Mouse (Mus musculus): ENCODE data around the gene Mfsd4b1. TPM values are rescaled to one million over a fixed set of nuclear protein-coding genes. Genes with fewer than 3 reads are reported as not detected.

Gene Mfsd4b1
- polyA plus RNA-seq, 1 experiment from 2014 or later = 0.69 TPM

GRCm38 (mm10) chr10:40029610-40030009 is 4.5 kb upstream of the Mfsd4b1 start:
- H3K4me1 ChIP-seq (ENCODE audit: insufficient read depth, low read depth, low read length) = no peaks in the 10 kb centered on the region
- no peak overlapping the region for H3K27ac ChIP-seq (ENCODE audit: low read length)
- H3K4me3 ChIP-seq (ENCODE audit: low read depth, low read length) = no peak overlapping the region
- no peak for DNase-seq (ENCODE audit: low spot score)
- ATAC-seq = no peak
- 63% methylated on average over 2 of the region's 2 CpGs for WGBS
- H3K36me3 ChIP-seq (ENCODE audit: insufficient read depth, low read length) = no peaks in the 10 kb centered on the region
- H3K9ac ChIP-seq (replicated peaks; ENCODE audit: low read depth) = no peak overlapping the region
- no peaks in the 10 kb centered on the region for H3K27me3 ChIP-seq (replicated peaks; ENCODE audit: insufficient read depth, low read length)
- TF ChIP-seq EP300 (IDR thresholded peaks at IDR 0.05) (no peak), CTCF (IDR thresholded peaks at IDR 0.05) (no peak)
- H3K4me2 ChIP-seq (replicated peaks; ENCODE audit: low read depth, low read length) = no peak overlapping the region
- H3K9me3 ChIP-seq (ENCODE audit: low read length) = no peaks in the 10 kb centered on the region

GRCm38 (mm10) chr10:40028091-40028490 is 3.0 kb upstream of the Mfsd4b1 start:
- WGBS = 52% methylated on average over 8 of the region's 8 CpGs
- DNase-seq (ENCODE audit: low spot score) (no peak), ATAC-seq (no peak)
- no peak for TF ChIP-seq CTCF (IDR thresholded peaks at IDR 0.05)
- TF ChIP-seq EP300 (IDR thresholded peaks at IDR 0.05) = no peak
- no peak overlapping the region for H3K4me2 ChIP-seq (replicated peaks; ENCODE audit: low read depth, low read length)
- H3K36me3 ChIP-seq (ENCODE audit: insufficient read depth, low read length) = no peaks in the 10 kb centered on the region
- H3K9ac ChIP-seq (replicated peaks; ENCODE audit: low read depth) = no peak overlapping the region
- H3K27ac ChIP-seq (ENCODE audit: low read length) = no peak overlapping the region
- H3K9me3 ChIP-seq (ENCODE audit: low read length) = no peaks in the 10 kb centered on the region
- no peaks in the 10 kb centered on the region for H3K4me1 ChIP-seq (ENCODE audit: insufficient read depth, low read depth, low read length)
- no peak overlapping the region for H3K4me3 ChIP-seq (ENCODE audit: low read depth, low read length)
- no peaks in the 10 kb centered on the region for H3K27me3 ChIP-seq (replicated peaks; ENCODE audit: insufficient read depth, low read length)

GRCm38 (mm10) chr10:40026546-40026945 is 1.5 kb upstream of the Mfsd4b1 start:
- Histone ChIP-seq H3K27ac (ENCODE audit: low read length) (no peak overlapping the region), H3K9me3 (ENCODE audit: low read length) (no peaks in the 10 kb centered on the region), H3K4me2 (replicated peaks; ENCODE audit: low read depth, low read length) (no peak overlapping the region), H3K27me3 (replicated peaks; ENCODE audit: insufficient read depth, low read length) (no peaks in the 10 kb centered on the region), H3K9ac (replicated peaks; ENCODE audit: low read depth) (no peak overlapping the region), H3K4me3 (ENCODE audit: low read depth, low read length) (no peak overlapping the region), H3K36me3 (ENCODE audit: insufficient read depth, low read length) (no peaks in the 10 kb centered on the region), H3K4me1 (ENCODE audit: insufficient read depth, low read depth, low read length) (no peaks in the 10 kb centered on the region)
- TF ChIP-seq CTCF (IDR thresholded peaks at IDR 0.05) = no peak
- TF ChIP-seq EP300 (IDR thresholded peaks at IDR 0.05) = no peak
- 89% methylated on average over 5 of the region's 5 CpGs for WGBS
- no peak for ATAC-seq
- DNase-seq (ENCODE audit: low spot score) = no peak

- no peak for ATAC-seq
- H3K9ac ChIP-seq (replicated peaks; ENCODE audit: low read depth) = no peak overlapping the region
- 59% methylated on average over 8 of the region's 8 CpGs for WGBS
- DNase-seq (ENCODE audit: low spot score) = no peak
- H3K4me3 ChIP-seq (ENCODE audit: low read depth, low read length) = no peak overlapping the region
- H3K36me3 ChIP-seq (ENCODE audit: insufficient read depth, low read length) = no peaks in the 10 kb centered on the region
- TF ChIP-seq EP300 (IDR thresholded peaks at IDR 0.05) (no peak), CTCF (IDR thresholded peaks at IDR 0.05) (no peak)
- H3K27me3 ChIP-seq (replicated peaks; ENCODE audit: insufficient read depth, low read length) = no peaks in the 10 kb centered on the region
- H3K4me1 ChIP-seq (ENCODE audit: insufficient read depth, low read depth, low read length) = no peaks in the 10 kb centered on the region
- H3K9me3 ChIP-seq (ENCODE audit: low read length) = no peaks in the 10 kb centered on the region
- no peak overlapping the region for H3K27ac ChIP-seq (ENCODE audit: low read length)
- H3K4me2 ChIP-seq (replicated peaks; ENCODE audit: low read depth, low read length) = peak overlapping the region; percentile 86
Observed at GRCm38 (mm10) chr10:40025560-40025959, 492 bp upstream of the Mfsd4b1 start.

GRCm38 (mm10) chr10:40020401-40020800 is 4.7 kb downstream of the Mfsd4b1 start:
- Histone ChIP-seq H3K9ac (replicated peaks; ENCODE audit: low read depth) (no peak overlapping the region), H3K27ac (ENCODE audit: low read length) (no peak overlapping the region), H3K4me3 (ENCODE audit: low read depth, low read length) (no peak overlapping the region), H3K36me3 (ENCODE audit: insufficient read depth, low read length) (no peaks in the 10 kb centered on the region), H3K9me3 (ENCODE audit: low read length) (no peaks in the 10 kb centered on the region), H3K4me2 (replicated peaks; ENCODE audit: low read depth, low read length) (no peak overlapping the region), H3K4me1 (ENCODE audit: insufficient read depth, low read depth, low read length) (no peaks in the 10 kb centered on the region), H3K27me3 (replicated peaks; ENCODE audit: insufficient read depth, low read length) (no peaks in the 10 kb centered on the region)
- WGBS = 61% methylated on average over 2 of the region's 2 CpGs
- no peak for ATAC-seq
- no peak for TF ChIP-seq CTCF (IDR thresholded peaks at IDR 0.05)
- TF ChIP-seq EP300 (IDR thresholded peaks at IDR 0.05) = no peak
- DNase-seq (ENCODE audit: low spot score) = no peak

GRCm38 (mm10) chr10:40019492-40019891 is 5.6 kb downstream of the Mfsd4b1 start:
- no peaks in the 10 kb centered on the region for H3K36me3 ChIP-seq (ENCODE audit: insufficient read depth, low read length)
- H3K4me1 ChIP-seq (ENCODE audit: insufficient read depth, low read depth, low read length) = no peaks in the 10 kb centered on the region
- ATAC-seq = no peak
- no peaks in the 10 kb centered on the region for H3K9me3 ChIP-seq (ENCODE audit: low read length)
- no peak overlapping the region for H3K9ac ChIP-seq (replicated peaks; ENCODE audit: low read depth)
- no peak overlapping the region for H3K4me3 ChIP-seq (ENCODE audit: low read depth, low read length)
- no peaks in the 10 kb centered on the region for H3K27me3 ChIP-seq (replicated peaks; ENCODE audit: insufficient read depth, low read length)
- H3K27ac ChIP-seq (ENCODE audit: low read length) = no peak overlapping the region
- no peak for DNase-seq (ENCODE audit: low spot score)
- TF ChIP-seq EP300 (IDR thresholded peaks at IDR 0.05) (no peak), CTCF (IDR thresholded peaks at IDR 0.05) (no peak)
- no peak overlapping the region for H3K4me2 ChIP-seq (replicated peaks; ENCODE audit: low read depth, low read length)
- WGBS = 46% methylated on average over 3 of the region's 3 CpGs

- Histone ChIP-seq H3K4me2 (replicated peaks; ENCODE audit: low read depth, low read length) (no peak overlapping the region), H3K4me3 (ENCODE audit: low read depth, low read length) (no peak overlapping the region), H3K9me3 (ENCODE audit: low read length) (no peaks in the 10 kb centered on the region), H3K27me3 (replicated peaks; ENCODE audit: insufficient read depth, low read length) (no peaks in the 10 kb centered on the region), H3K36me3 (ENCODE audit: insufficient read depth, low read length) (no peaks in the 10 kb centered on the region), H3K27ac (ENCODE audit: low read length) (no peak overlapping the region), H3K9ac (replicated peaks; ENCODE audit: low read depth) (no peak overlapping the region), H3K4me1 (ENCODE audit: insufficient read depth, low read depth, low read length) (no peaks in the 10 kb centered on the region)
- TF ChIP-seq CTCF (IDR thresholded peaks at IDR 0.05) (no peak), EP300 (IDR thresholded peaks at IDR 0.05) (no peak)
- ATAC-seq (no peak), DNase-seq (ENCODE audit: low spot score) (no peak)
- WGBS = 62% methylated on average over 5 of the region's 5 CpGs
Observed at GRCm38 (mm10) chr10:40018261-40018860, 6.7 kb downstream of the Mfsd4b1 start.
